Mouse (Mus musculus): ENCODE measurements around the gene Fkbp5.

The Fkbp5 gene

GRCm38 (mm10) chr17:28528043-28528351 is 10.7 kb upstream of the Fkbp5 start:
- H3K36me3 ChIP-seq (ENCODE audit: insufficient read depth, low read length) = peaks cover 13% of the 10 kb centered on the region
- H3K9me3 ChIP-seq (ENCODE audit: low read length) = no peaks in the 10 kb centered on the region
- no peak overlapping the region for H3K4me3 ChIP-seq (replicated peaks; ENCODE audit: low read length)
- H3K4me1 ChIP-seq (replicated peaks; ENCODE audit: low read depth, low read length) = peaks cover 64% of the 10 kb centered on the region
- H3K27me3 ChIP-seq (ENCODE audit: insufficient read depth, low read length) = peaks cover 11% of the 10 kb centered on the region; the same call in 1 of the 2 replicates
- TF ChIP-seq POU5F1 (IDR thresholded peaks at IDR 0.05; ENCODE audit: borderline replicate concordance, low read length) (no peak), NANOG (IDR thresholded peaks at IDR 0.05; ENCODE audit: borderline replicate concordance, low read length) (no peak), CTCF (conservative IDR thresholded peaks at IDR 0.05; ENCODE audit: low read length) (peak; percentile 96)

- H3K36me3 ChIP-seq (ENCODE audit: insufficient read depth, low read length) = peaks cover 13% of the 10 kb centered on the region
Observed at GRCm38 (mm10) chr17:28527184-28528042, 10.1 kb upstream of the Fkbp5 start.

GRCm38 (mm10) chr17:28524831-28525430 is 7.6 kb upstream of the Fkbp5 start:
- H3K4me1 ChIP-seq (replicated peaks; ENCODE audit: low read depth, low read length) = peaks cover 58% of the 10 kb centered on the region
- H3K9me3 ChIP-seq (ENCODE audit: low read length) = no peaks in the 10 kb centered on the region
- H3K4me3 ChIP-seq (replicated peaks; ENCODE audit: low read length) = peak overlapping the region; percentile 93
- no peak for TF ChIP-seq NANOG (IDR thresholded peaks at IDR 0.05; ENCODE audit: borderline replicate concordance, low read length)
- TF ChIP-seq CTCF (conservative IDR thresholded peaks at IDR 0.05; ENCODE audit: low read length) = no peak
- no peak for TF ChIP-seq POU5F1 (IDR thresholded peaks at IDR 0.05; ENCODE audit: borderline replicate concordance, low read length)
- H3K36me3 ChIP-seq (ENCODE audit: insufficient read depth, low read length) = peaks cover 13% of the 10 kb centered on the region
- H3K27me3 ChIP-seq (ENCODE audit: insufficient read depth, low read length) = peaks cover 10% of the 10 kb centered on the region; the same call in 1 of the 2 replicates

More at GRCm38 (mm10) chr17:28527184-28528042, 10.1 kb upstream of the Fkbp5 start:
- Histone ChIP-seq H3K27me3 (ENCODE audit: insufficient read depth, low read length) (peaks cover 8% of the 10 kb centered on the region; the same call in 1 of the 2 replicates), H3K4me3 (replicated peaks; ENCODE audit: low read length) (no peak overlapping the region), H3K9me3 (ENCODE audit: low read length) (no peaks in the 10 kb centered on the region), H3K4me1 (replicated peaks; ENCODE audit: low read depth, low read length) (peaks cover 61% of the 10 kb centered on the region)
- TF ChIP-seq CTCF (conservative IDR thresholded peaks at IDR 0.05; ENCODE audit: low read length) (no peak), NANOG (IDR thresholded peaks at IDR 0.05; ENCODE audit: borderline replicate concordance, low read length) (no peak), POU5F1 (IDR thresholded peaks at IDR 0.05; ENCODE audit: borderline replicate concordance, low read length) (no peak)

GRCm38 (mm10) chr17:28524009-28524695 is 6.8 kb upstream of the Fkbp5 start:
- Histone ChIP-seq H3K9me3 (ENCODE audit: low read length) (peaks cover 3% of the 10 kb centered on the region), H3K36me3 (ENCODE audit: insufficient read depth, low read length) (peaks cover 13% of the 10 kb centered on the region), H3K4me1 (replicated peaks; ENCODE audit: low read depth, low read length) (peaks cover 52% of the 10 kb centered on the region), H3K27me3 (ENCODE audit: insufficient read depth, low read length) (peaks cover 12% of the 10 kb centered on the region), H3K4me3 (replicated peaks; ENCODE audit: low read length) (peak overlapping the region; percentile 93)
- TF ChIP-seq CTCF (conservative IDR thresholded peaks at IDR 0.05; ENCODE audit: low read length) (no peak), POU5F1 (IDR thresholded peaks at IDR 0.05; ENCODE audit: borderline replicate concordance, low read length) (no peak), NANOG (IDR thresholded peaks at IDR 0.05; ENCODE audit: borderline replicate concordance, low read length) (no peak)

- Histone ChIP-seq H3K27me3 (ENCODE audit: insufficient read depth, low read length) (peaks cover 16% of the 10 kb centered on the region), H3K4me1 (replicated peaks; ENCODE audit: low read depth, low read length) (peaks cover 54% of the 10 kb centered on the region), H3K36me3 (ENCODE audit: insufficient read depth, low read length) (peaks cover 13% of the 10 kb centered on the region), H3K4me3 (replicated peaks; ENCODE audit: low read length) (peak overlapping the region; percentile 93), H3K9me3 (ENCODE audit: low read length) (peaks cover 6% of the 10 kb centered on the region)
- TF ChIP-seq CTCF (conservative IDR thresholded peaks at IDR 0.05; ENCODE audit: low read length) (no peak), NANOG (IDR thresholded peaks at IDR 0.05; ENCODE audit: borderline replicate concordance, low read length) (no peak), POU5F1 (IDR thresholded peaks at IDR 0.05; ENCODE audit: borderline replicate concordance, low read length) (no peak)
Observed at GRCm38 (mm10) chr17:28523355-28524008, 6.2 kb upstream of the Fkbp5 start.

GRCm38 (mm10) chr17:28522623-28523354 is 5.5 kb upstream of the Fkbp5 start:
- Histone ChIP-seq H3K36me3 (ENCODE audit: insufficient read depth, low read length) (peaks cover 13% of the 10 kb centered on the region), H3K4me3 (replicated peaks; ENCODE audit: low read length) (peak overlapping the region; percentile 93), H3K4me1 (replicated peaks; ENCODE audit: low read depth, low read length) (peaks cover 52% of the 10 kb centered on the region), H3K9me3 (ENCODE audit: low read length) (peaks cover 6% of the 10 kb centered on the region), H3K27me3 (ENCODE audit: insufficient read depth, low read length) (peaks cover 16% of the 10 kb centered on the region)
- TF ChIP-seq POU5F1 (IDR thresholded peaks at IDR 0.05; ENCODE audit: borderline replicate concordance, low read length) (no peak), CTCF (conservative IDR thresholded peaks at IDR 0.05; ENCODE audit: low read length) (no peak), NANOG (IDR thresholded peaks at IDR 0.05; ENCODE audit: borderline replicate concordance, low read length) (no peak)

- H3K4me1 ChIP-seq (replicated peaks; ENCODE audit: low read depth, low read length) = peaks cover 52% of the 10 kb centered on the region
- peaks cover 13% of the 10 kb centered on the region for H3K36me3 ChIP-seq (ENCODE audit: insufficient read depth, low read length)
- H3K4me3 ChIP-seq (replicated peaks; ENCODE audit: low read length) = peak overlapping the region; percentile 93; the same call in 1 of the 2 replicates
- H3K9me3 ChIP-seq (ENCODE audit: low read length) = peaks cover 6% of the 10 kb centered on the region
- TF ChIP-seq POU5F1 (IDR thresholded peaks at IDR 0.05; ENCODE audit: borderline replicate concordance, low read length) = no peak
- TF ChIP-seq NANOG (IDR thresholded peaks at IDR 0.05; ENCODE audit: borderline replicate concordance, low read length) = no peak
- no peak for TF ChIP-seq CTCF (conservative IDR thresholded peaks at IDR 0.05; ENCODE audit: low read length)
- H3K27me3 ChIP-seq (ENCODE audit: insufficient read depth, low read length) = peaks cover 17% of the 10 kb centered on the region
Observed at GRCm38 (mm10) chr17:28521920-28522319, 4.6 kb upstream of the Fkbp5 start.

Data from E14TG2a.4 (cell line).